Mouse (Mus musculus): Measurements from ENCODE around the gene Col6a1.

- TF ChIP-seq EP300 (IDR thresholded peaks at IDR 0.05; ENCODE audit: low read depth) (no peak), CTCF (IDR thresholded peaks at IDR 0.05; ENCODE audit: low read depth) (no peak)
These were observed 45.0 kb downstream of the Col6a1 start for GRCm38 (mm10) chr10:76680758-76681650.
